Comparison of ENCODE assay signal across 9 mouse cellular contexts in the genomic region with DNA sequence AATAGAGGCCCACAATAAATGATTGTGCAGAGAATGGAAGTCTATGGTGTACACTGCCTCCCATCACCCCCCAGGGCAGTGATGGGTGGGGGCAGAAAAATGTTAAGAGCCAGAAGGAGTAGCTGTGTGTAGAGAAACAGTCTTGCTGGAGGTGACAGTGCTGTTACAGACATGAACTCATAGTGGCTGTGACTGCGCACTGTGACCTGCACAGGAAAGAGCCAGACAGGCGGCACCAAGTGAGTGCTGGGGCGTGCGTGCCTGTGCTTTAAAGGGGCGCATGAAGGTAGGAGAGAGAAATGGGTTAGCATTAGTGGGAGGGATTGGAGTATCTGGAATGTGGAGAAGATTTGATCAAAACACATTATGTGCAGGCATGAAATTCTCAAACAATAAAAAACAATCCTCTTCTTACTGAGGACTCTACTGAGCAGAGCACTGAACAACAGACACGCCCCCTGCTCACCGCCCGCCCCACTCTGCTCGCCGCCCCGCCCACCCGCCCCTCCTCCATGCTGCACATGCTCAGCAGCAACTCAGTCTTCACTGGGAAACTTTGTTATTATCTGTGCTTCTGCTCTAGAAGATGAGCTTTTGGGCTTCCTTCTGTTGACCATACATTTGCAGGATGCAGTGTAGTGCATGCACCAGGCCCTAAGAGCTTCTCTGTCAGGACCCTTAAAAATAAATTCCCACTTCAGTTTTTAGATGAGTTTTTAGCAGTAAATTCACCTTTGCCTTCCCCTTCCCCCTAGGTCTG. TPM values are rescaled to one million over a fixed set of nuclear protein-coding genes. Genes with fewer than 3 reads are reported as not detected.
A peak's percentile ranks its signal among the peaks of the same experiment; 100 is the strongest.
DNase-seq lines count a peak whose midpoint lies in the region; ATAC-seq and TF ChIP-seq lines count a peak whose summit lies in the region.
"Had no signal": no experiment of that assay in that cellular context is flagged by ENCODE, and none has a peak within 500 bp of the region (broad histone marks: within the 10 kb centered on the region; RNA-seq: fewer than 3 reads in every experiment).

No protein-coding gene starts in this region.

- H3K4me1 ChIP-seq in heart, embryonic 13.5 days, result no peaks in the 10 kb centered on the region
- H3K4me1 ChIP-seq in forebrain, embryonic 11.5 days (replicated peaks; ENCODE audit: control insufficient read depth, insufficient read depth, low read length), result peaks cover 5% of the 10 kb centered on the region; the same call in 1 of the 2 replicates
- no peaks in the 10 kb centered on the region; the same call in 1 of the 2 replicates for H3K4me1 ChIP-seq in kidney, postnatal 0 days (replicated peaks; ENCODE audit: insufficient read depth, low read length)
- peaks cover 8% of the 10 kb centered on the region for H3K4me1 ChIP-seq in midbrain, embryonic 16.5 days (ENCODE audit: control insufficient read depth, insufficient read depth, low read length)

- 42% methylated on average over 12 of the region's 12 CpGs for WGBS in heart, embryonic 13.5 days
- WGBS in forebrain, embryonic 11.5 days, result 23% methylated on average over 12 of the region's 12 CpGs
- 24% methylated on average over 12 of the region's 12 CpGs for WGBS in kidney, postnatal 0 days
- 24% methylated on average over 11 of the region's 12 CpGs for WGBS in midbrain, embryonic 16.5 days

- H3K4me2 ChIP-seq in heart, embryonic 13.5 days, result peak overlapping the region; percentile 45
- H3K4me2 ChIP-seq in forebrain, embryonic 11.5 days (ENCODE audit: low read depth, low read length, severe bottlenecking), result peak overlapping the region; percentile 51
- peak overlapping the region; percentile 32 for H3K4me2 ChIP-seq in kidney, postnatal 0 days (ENCODE audit: low read length)
- peak overlapping the region; percentile 46 for H3K4me2 ChIP-seq in midbrain, embryonic 16.5 days (ENCODE audit: low read length)

- H3K27ac ChIP-seq in heart, embryonic 13.5 days (replicated peaks), result no peak overlapping the region
- peak overlapping the region; percentile 89 for H3K27ac ChIP-seq in forebrain, embryonic 11.5 days (ENCODE audit: low read depth, low read length)
- H3K27ac ChIP-seq in kidney, postnatal 0 days, result peak overlapping the region; percentile 43; the same call in 1 of the 2 replicates
- H3K27ac ChIP-seq in midbrain, embryonic 16.5 days (ENCODE audit: low read length), result no peak overlapping the region

- H3K27me3 ChIP-seq in heart, embryonic 13.5 days (replicated peaks), result no peaks in the 10 kb centered on the region
- H3K27me3 ChIP-seq in forebrain, embryonic 11.5 days (ENCODE audit: control insufficient read depth, insufficient read depth, low read length), result no peaks in the 10 kb centered on the region
- H3K27me3 ChIP-seq in kidney, postnatal 0 days (ENCODE audit: insufficient read depth, low read length), result no peaks in the 10 kb centered on the region
- no peaks in the 10 kb centered on the region for H3K27me3 ChIP-seq in midbrain, embryonic 16.5 days (ENCODE audit: control insufficient read depth, insufficient read depth, low read depth, low read length)

- no peak overlapping the region for H3K9ac ChIP-seq in heart, embryonic 13.5 days
- H3K9ac ChIP-seq in forebrain, embryonic 11.5 days (ENCODE audit: low read length), result peak overlapping the region; percentile 48
- 0 out of 2 replicates have a peak overlapping the region, but pooled peaks have one; percentile 15 for H3K9ac ChIP-seq in kidney, postnatal 0 days (ENCODE audit: low read depth, low read length)
- H3K9ac ChIP-seq in midbrain, embryonic 16.5 days (ENCODE audit: low read depth, low read length), result no peak overlapping the region

- no peak for DNase-seq in heart, postnatal 10 days
- DNase-seq in forebrain, embryonic 11.5 days (ENCODE audit: low spot score), result peak; percentile 88
- peak; percentile 72 for DNase-seq in kidney, postnatal 0 days (ENCODE audit: low spot score)
- no peak for DNase-seq in spleen, adult 18-20 months
- no peak for DNase-seq in MN1 (ENCODE audit: low spot score)
- no peak for DNase-seq in urinary bladder, adult 2 months (ENCODE audit: low spot score)

- H3K36me3 ChIP-seq in heart, embryonic 13.5 days, result no peaks in the 10 kb centered on the region
- H3K36me3 ChIP-seq in forebrain, embryonic 11.5 days (ENCODE audit: control insufficient read depth, insufficient read depth, low read length), result no peaks in the 10 kb centered on the region
- no peaks in the 10 kb centered on the region for H3K36me3 ChIP-seq in kidney, postnatal 0 days (ENCODE audit: insufficient read depth, low read length)
- no peaks in the 10 kb centered on the region for H3K36me3 ChIP-seq in midbrain, embryonic 16.5 days (ENCODE audit: control insufficient read depth, insufficient read depth, low read length)

- no peak for TF ChIP-seq CTCF in kidney, postnatal 0 days (IDR thresholded peaks at IDR 0.05; ENCODE audit: low read depth)

- ATAC-seq in heart, embryonic 13.5 days (ENCODE audit: extremely low read depth, insufficient number of reproducible peaks, low FRiP score, low TSS enrichment), result no peak
- ATAC-seq in forebrain, embryonic 11.5 days (replicated peaks; ENCODE audit: low FRiP score), result peak; percentile 93
- peak; percentile 89 for ATAC-seq in kidney, postnatal 0 days (replicated peaks; ENCODE audit: low FRiP score, low read depth)
- ATAC-seq in midbrain, embryonic 16.5 days, result peak; percentile 82

- peak overlapping the region; percentile 3; the same call in 1 of the 2 replicates for H3K4me3 ChIP-seq in heart, embryonic 13.5 days
- peak overlapping the region; percentile 13 for H3K4me3 ChIP-seq in forebrain, embryonic 11.5 days (ENCODE audit: low read depth, low read length)
- H3K4me3 ChIP-seq in kidney, postnatal 0 days (replicated peaks; ENCODE audit: low read depth, low read length), result no peak overlapping the region
- peak overlapping the region; percentile 9; the same call in 1 of the 2 replicates for H3K4me3 ChIP-seq in midbrain, embryonic 16.5 days (ENCODE audit: low read depth, low read length)

- no peaks in the 10 kb centered on the region for H3K9me3 ChIP-seq in heart, embryonic 13.5 days
- H3K9me3 ChIP-seq in forebrain, embryonic 11.5 days (ENCODE audit: control insufficient read depth, low read length), result no peaks in the 10 kb centered on the region; the same call in 1 of the 2 replicates
- no peaks in the 10 kb centered on the region for H3K9me3 ChIP-seq in kidney, postnatal 0 days (replicated peaks; ENCODE audit: low read length)
- 0 out of 2 replicates have a peak, but pooled peaks cover 3% of the 10 kb centered on the region for H3K9me3 ChIP-seq in midbrain, embryonic 16.5 days (replicated peaks; ENCODE audit: control insufficient read depth, low read length, poor library complexity, severe bottlenecking)

- intact Hi-C loops in heart, postnatal 10 days (cut with DNase I), result no loop called here

RNA-seq across cellular contexts. Expression of a gene that starts 31.6 kb away (rescaled TPM):
- polyA plus RNA-seq in heart, embryonic 13.5 days (2015; fragmentation: Nextera tagmentation; extraction: Ambion mirVana), result 0.59 and 0.95 TPM in 2 replicates
- under 1 TPM; 0.26 to 0.64 TPM for total RNA-seq in heart, postnatal 10 days (2021)
- polyA plus RNA-seq in forebrain, embryonic 11.5 days (2014; fragmentation: Nextera tagmentation; extraction: Ambion mirVana), result not detected in 2 replicates
- not detected in 2 replicates for polyA plus RNA-seq in kidney, postnatal 0 days (2015; fragmentation: Nextera tagmentation; extraction: Ambion mirVana)
- not detected in 2 replicates for polyA plus RNA-seq in midbrain, embryonic 16.5 days (2015; fragmentation: Nextera tagmentation; extraction: Ambion mirVana)
- polyA plus RNA-seq in urinary bladder, adult 2 months (2012; rRNA removed), result not detected in 2 replicates
- total RNA-seq: hematopoietic stem cell, adult 5-6 weeks had no signal

RNA-seq across cellular contexts. Expression of a gene that starts 41.3 kb away (rescaled TPM):
- 0.07 and 0.19 TPM in 2 replicates for polyA plus RNA-seq in heart, embryonic 13.5 days (2015; fragmentation: Nextera tagmentation; extraction: Ambion mirVana)
- under 1 TPM; 0.15 to 0.26 TPM for total RNA-seq in heart, postnatal 10 days (2021)
- 0.94 and 1.7 TPM in 2 replicates for polyA plus RNA-seq in forebrain, embryonic 11.5 days (2014; fragmentation: Nextera tagmentation; extraction: Ambion mirVana)
- polyA plus RNA-seq in kidney, postnatal 0 days (2015; fragmentation: Nextera tagmentation; extraction: Ambion mirVana), result 0.18 and 0.32 TPM in 2 replicates
- 0.29 and 0.39 TPM in 2 replicates for polyA plus RNA-seq in midbrain, embryonic 16.5 days (2015; fragmentation: Nextera tagmentation; extraction: Ambion mirVana)
- 0.06 and 0.07 TPM in 2 replicates for polyA plus RNA-seq in urinary bladder, adult 2 months (2012; rRNA removed)

RNA-seq across cellular contexts. Expression of a gene that starts 45.9 kb away (rescaled TPM):
- polyA plus RNA-seq in heart, embryonic 13.5 days (2015; fragmentation: Nextera tagmentation; extraction: Ambion mirVana), result 1,511 and 1,650 TPM in 2 replicates
- 1,000 to 10,000 TPM; 1,429 to 1,432 TPM for total RNA-seq in heart, postnatal 10 days (2021)
- polyA plus RNA-seq in forebrain, embryonic 11.5 days (2014; fragmentation: Nextera tagmentation; extraction: Ambion mirVana), result 524 and 551 TPM in 2 replicates
- 1,132 and 1,318 TPM in 2 replicates for polyA plus RNA-seq in kidney, postnatal 0 days (2015; fragmentation: Nextera tagmentation; extraction: Ambion mirVana)
- polyA plus RNA-seq in midbrain, embryonic 16.5 days (2015; fragmentation: Nextera tagmentation; extraction: Ambion mirVana), result 624 and 659 TPM in 2 replicates
- polyA plus RNA-seq in urinary bladder, adult 2 months (2012; rRNA removed), result 214 and 229 TPM in 2 replicates

Comparison
In these comparisons a context has a peak if more than half of its experiments do, and no peak if none do; other contexts are left out.
1. H3K27ac ChIP-seq: peak in forebrain, embryonic 11.5 days (single experiment) and kidney, postnatal 0 days (single experiment); none in heart, embryonic 13.5 days (single experiment) and midbrain, embryonic 16.5 days (single experiment).
2. H3K9ac ChIP-seq: peak in forebrain, embryonic 11.5 days (single experiment) and kidney, postnatal 0 days (single experiment); none in heart, embryonic 13.5 days (single experiment) and midbrain, embryonic 16.5 days (single experiment).
3. DNase-seq: peak in forebrain, embryonic 11.5 days (single experiment) and kidney, postnatal 0 days (single experiment); none in heart, postnatal 10 days (0 of 2), spleen, adult 18-20 months (0 of 2), MN1 (single experiment) and urinary bladder, adult 2 months (single experiment).
4. Peak in every context shown above with its lines, with median percentiles within 50 percentile points of each other: H3K4me2 ChIP-seq.